Mouse (Mus musculus) heart, adult 2 months (tissue): ENCODE results near the gene Kctd13. TPM values are rescaled to one million over a fixed set of nuclear protein-coding genes. Genes with fewer than 3 reads are reported as not detected.
A peak's percentile ranks its signal among the peaks of the same experiment; 100 is the strongest.

Experiments
- DNase-seq, 2 experiments: peaks; one replicate each; pipeline ENCODE4 v3.0.0; 2021
- H3K27ac ChIP-seq: fragments of 200-600 bp; 2 replicates; pipeline ENCODE4 v1.8.1; 2022
- H3K27me3 ChIP-seq: fragments of 200-500 bp; 2 replicates; pipeline ENCODE4 v1.6.1; 2012; ENCODE audit warnings: mild to moderate bottlenecking, low read length, inconsistent platforms, mixed read lengths; ENCODE audit not compliant: control insufficient read depth, insufficient read depth
- H3K36me3 ChIP-seq: fragments of 200-500 bp; 2 replicates; pipeline ENCODE4 v1.6.1; 2012; ENCODE audit warnings: low read length, inconsistent platforms; ENCODE audit not compliant: control insufficient read depth, insufficient read depth
- H3K4me1 ChIP-seq: fragments of 200-500 bp; 2 replicates; pipeline ENCODE4 v1.6.1; 2011; ENCODE audit warnings: low read length; ENCODE audit not compliant: control insufficient read depth, insufficient read depth
- H3K4me3 ChIP-seq: fragments of 200-600 bp; 2 replicates; pipeline ENCODE4 v1.8.1; 2022
- H3K79me2 ChIP-seq: fragments of 200-500 bp; replicated peaks from 2 replicates; pipeline ENCODE4 v1.6.1; 2012; ENCODE audit warnings: mild to moderate bottlenecking, inconsistent platforms, low read length, moderate library complexity, mixed read lengths; ENCODE audit not compliant: control insufficient read depth, insufficient read depth
- H3K9ac ChIP-seq: fragments of 200-500 bp; 2 replicates; pipeline ENCODE4 v1.6.1; 2012; ENCODE audit warnings: low read depth, mild to moderate bottlenecking, control low read depth, inconsistent platforms, low read length, mixed read lengths
- CTCF ChIP-seq: fragments of 200-600 bp; IDR thresholded peaks from 2 replicates; pipeline ENCODE4 v1.8.1; 2022; ENCODE audit warnings: antibody characterized with exemption, mild to moderate bottlenecking, moderate library complexity
- EP300 ChIP-seq: fragments of 200-500 bp; IDR thresholded peaks from 2 replicates; pipeline ENCODE4 v1.6.1; 2011; ENCODE audit warnings: low read depth, low read length, control low read depth; ENCODE audit not compliant: insufficient read depth
- POLR2A ChIP-seq: fragments of 200-500 bp; IDR thresholded peaks from 2 replicates; pipeline ENCODE4 v1.6.1; 2011; ENCODE audit warnings: mild to moderate bottlenecking, low read depth, low read length, control low read depth; ENCODE audit not compliant: insufficient read depth
- WGBS: fragments of 180-500 bp; shearing (Covaris S2); methylation state at CpG from one replicate; pipeline ENCODE4 v1.1.7; 2018; 5-methylcytosine and 5-hydroxymethylcytosine counted together
- intact Hi-C: fragments of 180-260 bp; cut with DNase I; formaldehyde crosslinking; loops from one replicate; pipeline ENCODE4 v1.15.1; 2025
- long read RNA-seq: library from polyadenylated mRNA; stranded (forward); transcript quantifications from one replicate; pipeline ENCODE4 v2.0.0, GENCODE M21; 2021
- polyA plus RNA-seq: library from polyadenylated mRNA; depleted of rRNA; stranded (reverse); fragments of >200 nt; gene quantifications from 2 replicates; pipeline ENCODE4 v1.2.3, GENCODE M21; 2012; rRNA removed
- total RNA-seq, 2 experiments: library from RNA; stranded (reverse); gene quantifications; 2 replicates each; pipeline ENCODE4 v1.2.3; 2021

Gene Kctd13
- total RNA-seq (1 to 10 TPM; 6.7 TPM), polyA plus RNA-seq (12.7 and 13.7 TPM in 2 replicates)
- long read RNA-seq, transcript Kctd13-201 (6 exons, 1,676 nt): major isoform, 14 of 15 reads
- long read RNA-seq, partial matches to known transcripts: 0 of 15 reads
- long read RNA-seq, other reads (novel, unspliced or antisense): 1 of 15 reads

DNA sequence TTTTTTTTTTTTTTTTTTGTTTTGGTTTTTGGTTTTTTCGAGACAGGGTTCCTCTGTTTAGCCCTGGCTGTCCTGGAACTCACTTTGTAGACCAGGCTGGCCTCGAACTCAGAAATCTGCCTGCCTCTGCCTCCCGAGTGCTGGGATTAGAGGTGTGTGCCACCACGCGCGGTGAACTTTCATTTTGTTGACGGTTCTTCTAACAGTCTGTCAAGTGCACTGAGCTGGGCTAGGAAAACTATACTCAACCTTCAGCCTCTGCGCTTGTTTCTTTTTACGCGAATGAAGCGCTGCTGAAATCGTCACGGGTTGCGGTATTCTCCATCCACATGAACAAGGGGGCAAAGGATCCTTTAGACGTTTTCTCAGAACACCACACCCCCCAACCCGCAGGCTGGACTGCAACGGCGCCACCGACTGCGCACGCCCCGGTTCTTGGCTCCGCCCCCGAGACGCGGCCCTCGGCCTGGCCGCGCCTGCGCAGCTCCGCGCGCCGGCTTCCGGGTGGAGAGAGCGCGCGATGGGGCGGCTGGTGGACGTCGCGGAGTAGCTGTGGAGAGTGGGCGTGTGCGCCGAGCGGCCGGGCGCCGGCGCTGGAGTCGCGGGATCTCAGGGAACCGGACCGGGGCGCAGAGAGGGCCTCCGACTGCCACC lies at the start of gene Kctd13:
Gene Kctd13 (plus strand): TSS at position 496 of the 654 bp plus-strand sequence.
- DNase-seq: peak; percentile 96 to 97
- 2% methylated on average over 55 of the region's 56 CpGs for WGBS
- no peaks in the 10 kb centered on the region for H3K36me3 ChIP-seq
- no peaks in the 10 kb centered on the region for H3K79me2 ChIP-seq
- H3K9ac ChIP-seq: peak within 1 kb of the TSS; percentile 94
- intact Hi-C loops: loop anchor here (1.0 to 5.0 kb wide), 4 partner anchors 30 to 68 kb away; partner anchors contain the start of genes Cdiptos and Hirip3
- no peaks in the 10 kb centered on the region for H3K27me3 ChIP-seq
- TF ChIP-seq CTCF (no peak), POLR2A (peak; percentile 52), EP300 (no peak)
- peak within 1 kb of the TSS; percentile 50 for H3K27ac ChIP-seq
- H3K4me3 ChIP-seq: peak within 1 kb of the TSS; percentile 93
- peaks cover 2% of the 10 kb centered on the region for H3K4me1 ChIP-seq

DNA sequence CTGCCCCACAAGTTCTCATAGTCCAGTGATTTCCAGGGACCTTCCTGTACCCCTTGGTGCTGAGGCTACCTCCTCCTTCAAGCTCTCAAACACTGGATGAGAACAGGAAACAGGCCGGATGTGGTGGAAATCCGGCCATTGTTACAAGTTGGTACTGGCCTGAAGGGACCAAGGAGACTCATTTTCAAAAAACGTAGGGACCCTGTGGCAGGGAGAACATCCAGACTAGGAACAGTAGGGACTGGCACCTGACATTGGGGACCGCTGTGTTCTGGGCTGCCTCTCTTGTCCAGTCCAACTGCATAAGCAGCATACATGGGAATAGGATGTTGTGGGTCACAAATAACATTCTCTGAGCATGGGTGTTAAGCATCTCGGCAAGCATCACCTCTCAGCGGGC lies 47.6 kb upstream of the Kctd13 start:
- WGBS: 41% methylated on average over 6 of the region's 6 CpGs
- intact Hi-C loops: loop anchor here (5.0 kb wide), 1 partner anchor 146 kb away; the partner anchor contains the start of gene Maz
- H3K27me3 ChIP-seq: no peaks in the 10 kb centered on the region
- H3K4me1 ChIP-seq: peaks cover 4% of the 10 kb centered on the region
- TF ChIP-seq CTCF (no peak), POLR2A (peak; percentile 71), EP300 (peak; percentile 83; the same call in 1 of the 2 replicates)
- peaks cover 6% of the 10 kb centered on the region for H3K79me2 ChIP-seq
- peak overlapping the region; percentile 22 for H3K9ac ChIP-seq
- peaks cover 26% of the 10 kb centered on the region for H3K36me3 ChIP-seq
- H3K4me3 ChIP-seq: peak overlapping the region; percentile 31
- H3K27ac ChIP-seq: peak overlapping the region; percentile 92
- DNase-seq: peak in 1 of 2 experiments; percentile 68

DNA sequence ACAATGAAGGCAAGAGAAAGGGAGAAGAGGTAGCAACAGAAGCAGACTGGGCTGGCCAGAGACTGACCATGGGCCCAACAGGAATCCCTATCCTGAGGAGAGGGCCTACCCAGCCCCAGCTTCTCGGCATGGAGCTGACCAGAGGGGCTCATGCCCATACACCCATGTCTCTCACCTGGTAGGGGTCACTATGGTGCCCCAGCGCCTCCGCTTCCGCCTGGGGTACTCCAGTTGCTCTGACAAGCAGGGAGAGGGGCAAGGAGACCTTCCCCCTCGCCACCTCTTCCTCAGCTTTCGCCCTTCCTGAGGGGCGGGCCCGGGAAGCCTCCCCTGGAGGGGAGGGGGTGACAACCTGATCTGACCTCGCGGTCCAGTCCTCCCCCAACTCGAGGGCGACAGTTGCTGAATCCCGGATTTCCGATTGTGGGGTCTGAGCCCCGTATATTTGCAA lies 44.9 kb upstream of the Kctd13 start:
- H3K27me3 ChIP-seq: no peaks in the 10 kb centered on the region
- H3K36me3 ChIP-seq: peaks cover 17% of the 10 kb centered on the region
- peak overlapping the region; percentile 75 for H3K9ac ChIP-seq
- intact Hi-C loops: loop anchor here (1.0 to 5.0 kb wide), 2 partner anchors 22 to 144 kb away; partner anchors contain the start of genes Hirip3 and Maz
- under 1% methylated on average over 15 of the region's 15 CpGs for WGBS
- peak overlapping the region; percentile 92 for H3K27ac ChIP-seq
- TF ChIP-seq EP300 (no peak), POLR2A (0 out of 2 replicates have a peak, but pooled peaks have one; percentile 32)
- peak in 1 of 2 experiments; percentile 66 for DNase-seq
- H3K4me3 ChIP-seq: peak overlapping the region; percentile 94
- peaks cover 6% of the 10 kb centered on the region for H3K79me2 ChIP-seq
- peaks cover 4% of the 10 kb centered on the region for H3K4me1 ChIP-seq

DNA sequence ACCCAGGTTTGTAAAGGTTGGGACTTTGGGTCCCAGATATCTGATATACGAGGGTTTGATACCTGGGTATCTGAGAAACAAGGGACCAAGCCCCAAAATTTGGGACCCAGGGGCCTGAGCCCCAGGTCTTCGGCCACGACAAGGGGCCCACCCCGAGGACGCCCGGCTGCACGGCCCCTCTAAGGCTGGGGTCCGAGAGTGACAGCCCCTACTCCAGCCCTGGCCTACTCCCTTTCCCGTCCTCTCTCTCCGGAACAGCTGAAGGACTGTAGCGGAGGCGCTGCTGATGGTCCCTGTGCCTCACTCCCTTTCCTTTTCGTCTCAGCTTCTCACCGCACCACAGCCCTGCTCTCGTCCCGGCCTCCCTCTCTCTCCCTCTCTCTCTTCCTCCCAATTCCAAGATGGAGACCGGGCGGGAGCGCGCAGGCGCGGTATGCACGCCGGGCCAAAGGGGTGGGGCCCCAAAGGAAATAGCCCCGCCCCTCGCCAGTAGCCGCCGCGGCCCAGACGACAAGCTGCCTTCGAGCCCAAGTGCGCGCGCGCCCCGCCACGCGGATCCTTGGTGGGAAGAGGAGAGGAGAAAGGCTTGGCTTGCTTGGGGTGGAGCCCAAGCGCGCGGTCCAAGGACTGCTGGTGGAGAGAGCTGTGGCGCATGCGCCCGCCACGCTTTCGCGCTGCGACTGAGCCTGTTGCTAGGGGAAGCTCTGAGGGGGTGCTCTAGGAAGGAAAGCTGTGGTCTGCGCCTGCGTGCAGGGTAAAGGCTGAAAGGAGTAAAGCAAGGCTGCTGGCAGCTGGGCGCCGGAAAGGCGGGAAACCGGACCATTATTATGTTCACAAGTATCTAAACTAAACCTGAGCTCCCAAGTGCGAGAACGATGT lies 44.2 kb upstream of the Kctd13 start, which contains the start of gene Taok2:
Gene Taok2 (minus strand): TSS at position 418 of the 879 bp plus-strand sequence.
- intact Hi-C loops: loop anchor here (1.0 to 5.0 kb wide), 4 partner anchors 14 to 143 kb away; partner anchors contain the start of genes Hirip3, Kctd13 and Maz
- peak; percentile 18 for TF ChIP-seq CTCF
- TF ChIP-seq EP300: peak; percentile 48; the same call in 1 of the 2 replicates
- peak; percentile 98 for TF ChIP-seq POLR2A
- Histone ChIP-seq H3K4me1 (peaks cover 4% of the 10 kb centered on the region), H3K9ac (peak within 1 kb of the TSS; percentile 75), H3K27me3 (no peaks in the 10 kb centered on the region), H3K36me3 (peaks cover 11% of the 10 kb centered on the region), H3K4me3 (peak within 1 kb of the TSS; percentile 94), H3K79me2 (peaks cover 6% of the 10 kb centered on the region), H3K27ac (peak within 1 kb of the TSS; percentile 92)
- DNase-seq: peak; percentile 98 to 99
- WGBS: under 1% methylated on average over 56 of the region's 56 CpGs

DNA sequence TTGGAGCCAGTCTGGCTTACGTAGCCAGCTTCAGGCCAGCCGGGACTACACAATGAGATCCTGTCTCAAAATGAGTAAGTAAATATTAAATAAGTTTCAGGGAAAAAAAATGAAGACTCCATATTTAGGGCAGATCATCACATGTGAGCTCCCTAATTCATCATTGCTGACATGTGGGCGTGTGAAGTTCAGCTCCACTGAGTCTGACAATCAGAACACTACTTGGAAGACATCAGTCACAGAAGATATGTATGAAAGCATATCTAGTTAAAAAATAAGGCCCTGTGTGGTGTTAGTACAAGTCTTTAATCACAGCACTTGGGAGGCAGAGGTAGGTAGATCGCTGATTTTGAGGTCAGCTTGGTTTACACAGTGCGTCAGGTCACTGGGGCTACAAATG lies 41.4 kb upstream of the Kctd13 start:
- WGBS: 94% methylated on average over 5 of the region's 5 CpGs
- Histone ChIP-seq H3K27ac (no peak overlapping the region), H3K4me3 (no peak overlapping the region), H3K79me2 (peaks cover 3% of the 10 kb centered on the region), H3K36me3 (no peaks in the 10 kb centered on the region), H3K4me1 (no peaks in the 10 kb centered on the region; the same call in 1 of the 2 replicates), H3K9ac (no peak overlapping the region), H3K27me3 (no peaks in the 10 kb centered on the region)
- DNase-seq: no peak
- intact Hi-C loops: loop anchor here (5.0 kb wide), 1 partner anchor 40 kb away; the partner anchor contains the start of gene Kctd13
- TF ChIP-seq EP300: no peak
- TF ChIP-seq POLR2A: no peak
- no peak for TF ChIP-seq CTCF
